Mouse (Mus musculus): ENCODE measurements at regions not wholly inside any gene's neighbourhood (a gene's known extent, or its start where the extent isn't known, plus 50 kb on each side); places are given as distances from the start of the nearest gene placed in this dataset.

DNA sequence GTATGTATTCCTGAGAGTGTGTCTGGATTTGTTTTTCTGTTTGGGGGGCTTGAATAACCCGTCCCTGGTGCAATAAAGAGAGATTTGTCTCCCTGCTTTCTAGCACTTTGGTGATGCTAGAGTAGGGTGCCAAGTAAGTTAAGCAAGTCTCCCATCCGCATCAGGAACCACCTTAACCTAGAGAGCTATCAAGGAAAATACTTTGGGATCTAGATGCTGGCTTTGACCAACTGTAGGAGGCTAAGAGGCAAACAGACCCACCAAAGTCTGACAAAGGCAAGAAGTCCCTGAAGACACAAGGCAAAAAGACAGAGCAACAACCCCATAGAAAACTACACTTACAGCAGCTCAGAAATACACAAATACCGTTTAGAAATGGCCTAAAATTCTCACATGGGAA lies 163.8 kb upstream of the Tmem161b start:
- Histone ChIP-seq H3K4me3 (no peak overlapping the region), H3K36me3 (replicated peaks) (no peaks in the 10 kb centered on the region), H3K9ac (no peak overlapping the region), H3K9me3 (no peaks in the 10 kb centered on the region), H3K4me1 (peaks cover 37% of the 10 kb centered on the region), H3K27me3 (replicated peaks) (no peaks in the 10 kb centered on the region), H3K27ac (peak overlapping the region; percentile 92), H3K4me2 (peak overlapping the region; percentile 51)
- WGBS: 24% methylated on average over 3 of the region's 3 CpGs
- ATAC-seq (replicated peaks): no peak

DNA sequence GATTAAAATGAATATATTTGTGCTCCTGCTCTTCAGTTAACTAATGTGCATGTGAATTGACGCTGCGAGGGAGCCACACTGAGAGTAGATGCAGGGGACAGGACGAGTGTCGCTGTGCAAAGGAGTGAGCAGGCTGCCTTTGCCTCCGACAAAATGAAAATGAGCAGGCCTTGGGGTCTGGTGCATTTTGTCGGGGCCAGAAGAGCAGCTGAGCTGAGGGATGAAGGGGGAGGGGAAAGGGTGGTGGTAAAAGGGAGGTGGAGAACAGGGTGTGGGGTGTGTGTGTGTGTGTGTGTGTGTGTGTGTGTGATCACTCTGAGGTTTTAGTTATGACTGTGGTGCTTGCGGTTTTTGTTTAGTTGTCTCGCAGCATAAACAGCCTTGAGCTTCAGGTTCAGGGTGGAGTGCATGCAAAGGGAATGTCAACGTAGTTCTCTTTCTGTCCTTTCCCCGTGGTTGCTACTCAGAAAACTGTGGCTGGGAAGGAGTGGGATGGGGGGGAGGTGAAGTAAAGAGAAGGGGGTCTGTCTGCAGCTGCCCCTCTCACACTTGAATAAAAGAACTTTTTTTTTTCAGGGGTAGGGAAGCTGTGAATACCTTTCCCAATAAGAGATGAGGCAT lies 163.0 kb upstream of the Tmem161b start:
- H3K4me1 ChIP-seq: peaks cover 37% of the 10 kb centered on the region
- no peaks in the 10 kb centered on the region for H3K9me3 ChIP-seq

DNA sequence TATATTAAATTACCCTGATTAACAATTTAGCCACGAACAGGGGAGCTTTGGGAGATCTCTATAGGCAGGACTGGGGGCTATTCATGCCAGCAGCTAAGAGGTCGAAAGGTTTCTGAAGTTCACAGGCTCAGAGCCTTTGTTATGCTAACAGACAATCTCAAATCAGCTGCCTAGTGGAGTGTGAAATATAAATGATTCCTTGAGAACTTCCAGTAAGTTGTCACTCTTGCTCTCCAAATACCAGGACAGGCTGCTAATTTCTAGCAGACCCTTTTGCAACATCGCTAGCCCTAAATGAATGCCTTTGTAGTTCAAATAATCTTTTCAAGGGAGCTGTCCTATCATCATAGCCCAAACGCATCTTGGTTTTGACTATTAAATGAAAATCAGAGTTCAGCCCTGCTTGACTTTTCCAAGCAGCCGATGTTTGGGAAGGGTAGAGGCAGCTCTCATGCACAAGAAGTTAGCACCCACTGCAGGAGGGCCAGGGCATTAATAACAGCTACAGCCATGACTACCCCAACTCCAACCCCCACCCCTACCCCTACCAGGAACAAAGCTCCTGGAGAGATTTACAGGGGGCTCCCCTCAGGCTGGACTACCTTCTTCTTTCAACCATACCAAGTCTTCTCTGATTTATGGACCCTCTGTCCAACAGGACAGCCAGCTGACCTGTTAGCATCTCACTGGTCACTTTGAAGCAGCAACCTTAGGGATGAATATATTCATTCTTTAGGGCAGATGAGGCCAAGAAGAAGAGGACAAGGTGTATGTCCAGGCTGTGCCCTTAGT lies 162.2 kb upstream of the Tmem161b start:
- peak; percentile 77 for ATAC-seq (replicated peaks)
- 5% methylated on average over 5 of the region's 5 CpGs for WGBS
- H3K4me3 ChIP-seq: peak overlapping the region; percentile 16; the same call in 1 of the 2 replicates
- H3K9ac ChIP-seq: peak overlapping the region; percentile 40; the same call in 1 of the 2 replicates
- peaks cover 43% of the 10 kb centered on the region for H3K4me1 ChIP-seq
- no peaks in the 10 kb centered on the region for H3K36me3 ChIP-seq (replicated peaks)
- H3K27me3 ChIP-seq (replicated peaks): no peaks in the 10 kb centered on the region
- H3K9me3 ChIP-seq: no peaks in the 10 kb centered on the region
- peak overlapping the region; percentile 92 for H3K27ac ChIP-seq
- H3K4me2 ChIP-seq: peak overlapping the region; percentile 51

More for the DNA sequence above, 163.0 kb upstream of the Tmem161b start:
- H3K4me3 ChIP-seq: peak overlapping the region; percentile 16
- no peaks in the 10 kb centered on the region for H3K36me3 ChIP-seq (replicated peaks)
- H3K27me3 ChIP-seq (replicated peaks): no peaks in the 10 kb centered on the region
- peak overlapping the region; percentile 40 for H3K9ac ChIP-seq
- 3% methylated on average over 10 of the region's 10 CpGs for WGBS
- peak overlapping the region; percentile 51 for H3K4me2 ChIP-seq
- H3K27ac ChIP-seq: peak overlapping the region; percentile 92
- peak; percentile 73 for ATAC-seq (replicated peaks)

DNA sequence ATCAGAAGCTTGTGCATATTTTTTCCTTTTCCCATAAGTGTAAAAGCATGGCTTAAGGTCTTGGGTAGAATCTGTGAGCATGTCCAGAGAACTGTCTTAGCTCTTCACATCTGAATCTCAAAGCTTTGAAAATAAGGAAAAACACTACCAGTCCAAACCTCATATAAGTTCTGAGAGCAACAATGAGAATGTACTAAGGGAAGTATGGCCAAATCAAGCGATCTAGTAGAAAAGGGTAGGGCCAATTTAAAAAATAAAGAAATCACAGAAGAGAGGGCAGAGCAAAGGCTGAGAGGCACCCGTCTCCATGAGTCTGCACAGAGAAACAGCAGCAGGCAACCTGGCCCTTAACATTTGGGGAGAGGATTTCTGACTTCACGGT lies 161.7 kb upstream of the Tmem161b start:
- no peak overlapping the region for H3K4me3 ChIP-seq
- H3K27ac ChIP-seq: peak overlapping the region; percentile 92
- 0 out of 2 replicates have a peak overlapping the region, but pooled peaks have one; percentile 40 for H3K9ac ChIP-seq
- WGBS: 34% methylated on average over 3 of the region's 3 CpGs
- no peaks in the 10 kb centered on the region for H3K9me3 ChIP-seq
- no peak for ATAC-seq (replicated peaks)
- peaks cover 46% of the 10 kb centered on the region for H3K4me1 ChIP-seq
- no peaks in the 10 kb centered on the region for H3K27me3 ChIP-seq (replicated peaks)
- H3K4me2 ChIP-seq: peak overlapping the region; percentile 51
- H3K36me3 ChIP-seq (replicated peaks): no peaks in the 10 kb centered on the region

DNA sequence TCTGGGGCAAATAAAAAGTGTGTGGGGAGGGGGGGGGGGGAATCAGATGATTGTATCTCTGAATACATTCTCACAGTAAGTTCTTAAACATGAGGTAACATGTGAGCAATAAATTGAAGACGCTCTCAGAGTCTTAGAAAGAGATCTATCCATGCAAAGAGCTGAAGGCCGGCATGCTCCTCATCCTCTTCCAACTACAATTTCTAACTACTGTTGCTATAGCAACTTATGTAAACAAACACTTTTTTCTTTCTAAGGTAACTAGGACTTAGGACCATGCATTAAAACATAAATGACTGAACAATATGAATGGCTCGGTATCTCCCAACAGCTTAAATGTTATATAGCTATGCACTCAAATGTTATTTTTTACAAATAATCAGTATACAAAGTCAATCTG lies 161.2 kb upstream of the Tmem161b start:
- no peak for ATAC-seq (replicated peaks)
- Histone ChIP-seq H3K27ac (peak overlapping the region; percentile 92), H3K4me3 (no peak overlapping the region), H3K9me3 (no peaks in the 10 kb centered on the region), H3K4me1 (peaks cover 51% of the 10 kb centered on the region), H3K27me3 (replicated peaks) (no peaks in the 10 kb centered on the region), H3K4me2 (peak overlapping the region; percentile 51), H3K9ac (no peak overlapping the region), H3K36me3 (replicated peaks) (no peaks in the 10 kb centered on the region)
- 31% methylated on average over 3 of the region's 3 CpGs for WGBS

DNA sequence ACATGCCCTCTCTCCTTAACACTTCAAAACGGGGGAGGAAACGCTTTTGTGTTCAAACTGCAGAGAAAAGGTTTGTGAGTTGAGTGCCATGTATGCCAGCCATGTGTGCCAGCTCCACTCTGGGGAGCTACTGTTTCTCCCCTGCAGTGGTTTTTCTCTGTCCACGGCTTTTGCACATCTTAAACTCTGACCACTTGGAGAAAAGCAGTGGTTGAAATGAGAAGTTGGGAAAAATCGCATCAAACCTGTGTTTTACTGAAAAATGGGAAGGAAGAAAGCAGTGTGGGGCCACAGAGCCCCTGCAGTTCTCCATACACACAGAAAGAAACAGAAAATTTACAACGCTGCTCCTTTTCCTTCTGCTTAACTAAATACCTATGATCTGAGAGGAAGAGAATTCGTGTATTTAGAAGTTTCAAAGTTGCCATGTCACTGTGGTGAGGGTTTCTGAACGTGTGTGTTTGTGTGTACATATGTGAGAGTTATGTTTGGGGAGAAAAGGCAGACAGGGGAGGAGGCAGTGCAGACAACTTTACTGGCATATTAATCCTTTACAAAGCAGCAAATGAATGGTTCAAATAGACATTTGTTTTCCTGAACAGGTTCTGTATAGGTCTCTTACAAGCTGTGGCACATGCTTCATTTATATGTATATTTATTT lies 160.1 kb upstream of the Tmem161b start:
- Histone ChIP-seq H3K4me2 (peak overlapping the region; percentile 49), H3K27me3 (replicated peaks) (no peaks in the 10 kb centered on the region), H3K4me3 (peak overlapping the region; percentile 26), H3K9me3 (no peaks in the 10 kb centered on the region), H3K9ac (peak overlapping the region; percentile 46), H3K4me1 (peaks cover 60% of the 10 kb centered on the region), H3K36me3 (replicated peaks) (no peaks in the 10 kb centered on the region), H3K27ac (peak overlapping the region; percentile 93)
- ATAC-seq (replicated peaks): no peak
- WGBS: 26% methylated on average over 7 of the region's 7 CpGs

DNA sequence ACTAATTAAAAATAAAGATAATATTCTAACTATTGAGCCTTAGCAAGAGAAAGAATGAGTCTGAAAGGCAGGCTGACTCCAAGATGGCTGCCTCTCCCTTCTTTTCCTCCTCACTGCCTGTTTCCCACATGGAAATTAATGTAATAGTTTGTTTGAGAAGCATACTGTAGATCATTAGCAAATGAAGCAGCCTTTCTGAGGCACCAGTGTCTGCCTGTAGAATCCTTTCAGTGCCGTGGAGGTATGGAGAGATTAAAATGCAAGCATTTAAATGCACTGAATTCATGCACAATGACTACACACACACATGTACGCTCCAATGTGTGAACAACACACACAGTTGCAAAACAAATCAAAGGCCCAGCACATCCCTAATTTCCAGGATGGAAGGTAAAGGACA lies 159.5 kb upstream of the Tmem161b start:
- Histone ChIP-seq H3K27me3 (replicated peaks) (no peaks in the 10 kb centered on the region), H3K4me3 (peak overlapping the region; percentile 24), H3K9me3 (no peaks in the 10 kb centered on the region), H3K27ac (peak overlapping the region; percentile 93), H3K36me3 (replicated peaks) (no peaks in the 10 kb centered on the region), H3K4me2 (peak overlapping the region; percentile 49), H3K4me1 (peaks cover 64% of the 10 kb centered on the region), H3K9ac (peak overlapping the region; percentile 43)
- WGBS: 23% methylated on average over 2 of the region's 2 CpGs
- ATAC-seq (replicated peaks): no peak

DNA sequence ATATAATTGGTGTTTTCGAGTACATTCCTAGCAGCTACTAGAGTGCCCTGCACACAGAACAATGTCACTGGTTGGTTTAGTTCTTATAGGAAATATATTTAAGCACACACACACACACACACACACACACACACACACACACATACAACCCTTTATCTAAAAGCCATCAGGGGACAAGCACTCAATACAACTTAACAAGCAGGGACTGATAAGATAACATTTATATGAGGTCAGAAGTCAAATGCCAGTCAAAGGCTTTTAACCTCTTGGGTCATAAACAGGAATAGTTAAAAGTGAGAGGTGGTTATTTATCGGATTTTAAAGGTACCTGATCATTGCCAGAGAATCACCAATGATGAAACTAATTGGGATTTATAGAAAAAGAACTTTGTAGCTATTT lies 158.7 kb upstream of the Tmem161b start:
- H3K9ac ChIP-seq: peak overlapping the region; percentile 25; the same call in 1 of the 2 replicates
- WGBS: 41% methylated on average over 2 of the region's 2 CpGs
- ATAC-seq (replicated peaks): no peak
- H3K4me1 ChIP-seq: peaks cover 60% of the 10 kb centered on the region
- H3K27me3 ChIP-seq (replicated peaks): no peaks in the 10 kb centered on the region
- H3K36me3 ChIP-seq (replicated peaks): no peaks in the 10 kb centered on the region
- H3K4me2 ChIP-seq: peak overlapping the region; percentile 36
- H3K9me3 ChIP-seq: no peaks in the 10 kb centered on the region
- peak overlapping the region; percentile 93 for H3K27ac ChIP-seq
- H3K4me3 ChIP-seq: peak overlapping the region; percentile 22

DNA sequence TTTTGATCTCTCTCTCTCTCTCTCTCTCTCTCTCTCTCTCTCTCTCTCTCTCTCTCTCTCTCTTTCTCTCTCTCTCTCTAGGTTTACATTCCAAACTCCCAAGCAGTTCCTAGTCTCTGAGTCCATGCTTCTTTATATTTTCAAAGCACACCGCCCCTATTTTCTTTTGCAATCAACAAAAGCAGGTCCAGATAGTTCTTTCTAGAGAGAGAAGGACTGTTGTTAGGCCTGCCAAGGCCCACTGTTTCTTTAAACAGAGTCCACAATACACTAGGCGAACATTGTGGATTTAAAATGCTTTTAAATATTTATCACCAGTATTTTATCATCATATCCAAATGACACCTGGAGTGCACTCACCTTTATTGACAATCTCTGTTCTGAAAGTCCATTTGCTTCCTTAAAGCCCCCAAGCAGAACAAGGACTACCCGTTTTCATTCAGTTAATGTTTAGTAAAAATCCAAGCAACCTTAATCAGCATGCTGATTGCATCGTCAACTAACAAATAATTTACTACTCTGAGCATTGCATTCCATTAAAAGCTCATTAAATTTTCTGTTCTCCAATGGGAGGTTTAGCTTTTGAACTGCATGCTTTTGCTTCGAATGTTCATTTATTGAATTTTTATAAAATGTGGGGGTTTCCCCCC lies 157.7 kb upstream of the Tmem161b start:
- no peaks in the 10 kb centered on the region for H3K9me3 ChIP-seq
- H3K27me3 ChIP-seq (replicated peaks): no peaks in the 10 kb centered on the region
- peak overlapping the region; percentile 33 for H3K9ac ChIP-seq
- peak overlapping the region; percentile 22 for H3K4me3 ChIP-seq
- peak overlapping the region; percentile 32 for H3K4me2 ChIP-seq
- peaks cover 52% of the 10 kb centered on the region for H3K4me1 ChIP-seq
- H3K36me3 ChIP-seq (replicated peaks): no peaks in the 10 kb centered on the region
- WGBS: 30% methylated on average over 5 of the region's 5 CpGs
- no peak for ATAC-seq (replicated peaks)
- peak overlapping the region; percentile 93 for H3K27ac ChIP-seq

DNA sequence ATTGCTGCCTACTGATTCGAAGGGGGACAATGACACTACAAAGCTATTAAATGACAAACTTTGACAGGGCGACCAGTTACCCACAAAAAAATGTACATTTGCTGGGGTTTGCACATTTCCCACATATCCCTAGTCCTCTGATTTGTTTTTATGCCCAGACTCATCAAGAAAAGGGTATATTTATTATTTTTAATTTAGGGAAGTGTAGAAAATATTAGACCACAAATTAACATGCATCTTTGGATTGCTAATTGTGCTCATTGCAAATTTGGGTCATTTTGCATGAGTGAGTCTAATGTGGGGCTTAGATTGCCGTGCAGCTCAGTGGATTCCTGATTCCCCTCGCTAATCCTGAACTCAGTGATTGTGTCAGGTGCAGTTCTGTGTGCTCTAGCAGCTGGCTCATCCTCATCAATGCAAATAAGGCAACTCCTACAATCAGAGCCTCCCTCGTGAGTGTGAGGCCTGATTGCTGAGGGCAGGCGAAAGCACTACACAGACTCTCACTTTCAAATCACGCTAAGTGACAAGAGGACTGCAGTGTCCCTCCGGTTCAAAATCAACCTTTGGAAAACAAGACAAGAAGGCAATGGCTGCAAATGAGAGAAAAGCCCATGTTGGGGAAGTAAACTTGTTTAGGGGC lies 156.7 kb upstream of the Tmem161b start:
- H3K4me2 ChIP-seq: peak overlapping the region; percentile 31; the same call in 1 of the 2 replicates
- peak; percentile 69 for ATAC-seq (replicated peaks)
- no peaks in the 10 kb centered on the region for H3K27me3 ChIP-seq (replicated peaks)
- no peaks in the 10 kb centered on the region for H3K9me3 ChIP-seq
- no peaks in the 10 kb centered on the region for H3K36me3 ChIP-seq (replicated peaks)
- peaks cover 43% of the 10 kb centered on the region for H3K4me1 ChIP-seq
- H3K27ac ChIP-seq: peak overlapping the region; percentile 93
- no peak overlapping the region for H3K9ac ChIP-seq
- 22% methylated on average over 8 of the region's 8 CpGs for WGBS
- no peak overlapping the region for H3K4me3 ChIP-seq

DNA sequence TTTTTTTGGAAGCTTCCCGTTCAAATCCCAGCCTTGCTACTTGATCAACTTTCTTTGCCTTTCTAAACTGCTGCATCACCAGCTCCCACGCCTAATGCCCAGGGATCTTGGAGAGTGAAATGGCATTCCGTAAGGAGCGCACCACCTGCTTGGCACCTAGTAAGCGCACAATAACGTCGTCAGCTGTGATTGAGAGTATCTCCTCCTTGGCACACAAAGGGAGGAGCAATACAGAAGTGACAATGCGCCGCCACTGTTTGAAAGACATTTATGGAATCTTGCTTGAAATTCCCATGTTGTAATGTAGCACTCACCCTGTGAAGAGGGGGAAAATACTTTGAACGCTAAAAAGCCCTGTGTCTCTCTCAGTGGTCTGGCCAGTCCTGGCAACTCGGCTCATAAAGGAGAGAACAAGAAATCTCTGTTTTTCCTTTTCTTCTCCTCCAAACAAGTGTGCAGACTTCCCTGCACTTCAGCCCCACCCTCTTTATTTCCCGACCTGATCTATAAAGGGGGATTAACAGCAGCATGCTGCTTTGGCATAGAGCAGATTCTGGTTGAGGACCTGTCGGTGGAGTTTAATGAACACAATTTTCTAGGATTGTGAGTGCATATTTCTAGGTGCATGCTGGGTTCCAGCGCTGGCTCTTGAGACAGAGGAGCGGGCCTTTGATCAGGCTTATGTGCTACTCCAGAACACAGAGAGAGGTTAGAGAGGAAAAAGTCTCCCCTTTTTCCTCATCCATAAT lies 155.7 kb upstream of the Tmem161b start:
- H3K4me3 ChIP-seq: 0 out of 2 replicates have a peak overlapping the region, but pooled peaks have one; percentile 1
- peak overlapping the region; percentile 93 for H3K27ac ChIP-seq
- peak overlapping the region; percentile 31 for H3K4me2 ChIP-seq
- H3K9ac ChIP-seq: no peak overlapping the region
- H3K27me3 ChIP-seq (replicated peaks): no peaks in the 10 kb centered on the region
- H3K4me1 ChIP-seq: peaks cover 38% of the 10 kb centered on the region
- no peaks in the 10 kb centered on the region for H3K9me3 ChIP-seq
- H3K36me3 ChIP-seq (replicated peaks): no peaks in the 10 kb centered on the region
- WGBS: 25% methylated on average over 15 of the region's 15 CpGs
- peak; percentile 48; the same call in 1 of the 2 replicates for ATAC-seq (replicated peaks)
